Mouse (Mus musculus) liver, embryonic 13.5 days (tissue): ENCODE results near the gene BC029722. TPM values are rescaled to one million over a fixed set of nuclear protein-coding genes. Genes with fewer than 3 reads are reported as not detected.

Source experiments
- ATAC-seq: fragments of 200-750 bp; cut with Nextera tagmentation; 2 replicates; pipeline ENCODE4 v1.8.0; 2017; ENCODE audit warnings: low read depth, mild to moderate bottlenecking, moderate number of reproducible peaks, moderate library complexity
- DNase-seq: peaks from one replicate; pipeline ENCODE4 v3.0.0; 2022
- H3K27ac ChIP-seq: fragments of 300-500 bp; sonication (generic); 2 replicates; pipeline ENCODE4 v1.5.1; 2015; ENCODE audit warnings: moderate library complexity, mild to moderate bottlenecking, inconsistent platforms
- H3K27me3 ChIP-seq: fragments of 300-500 bp; sonication (generic); 2 replicates; pipeline ENCODE4 v1.6.1; 2015; ENCODE audit warnings: mild to moderate bottlenecking, inconsistent platforms
- H3K36me3 ChIP-seq: fragments of 300-500 bp; sonication (generic); 2 replicates; pipeline ENCODE4 v1.6.1; 2015; ENCODE audit warnings: mild to moderate bottlenecking, inconsistent platforms
- H3K4me1 ChIP-seq: fragments of 300-500 bp; sonication (generic); replicated peaks from 2 replicates; pipeline ENCODE4 v1.6.1; 2015; ENCODE audit warnings: inconsistent platforms
- H3K4me2 ChIP-seq: fragments of 300-500 bp; sonication (generic); 2 replicates; pipeline ENCODE4 v1.6.1; 2015; ENCODE audit warnings: inconsistent platforms, mild to moderate bottlenecking, moderate library complexity
- H3K4me3 ChIP-seq: fragments of 300-500 bp; sonication (generic); replicated peaks from 2 replicates; pipeline ENCODE4 v1.5.1; 2015; ENCODE audit warnings: mild to moderate bottlenecking, inconsistent platforms
- H3K9ac ChIP-seq: fragments of 300-500 bp; sonication (generic); 2 replicates; pipeline ENCODE4 v1.6.1; 2015; ENCODE audit warnings: mild to moderate bottlenecking, inconsistent platforms
- H3K9me3 ChIP-seq: fragments of 300-500 bp; sonication (generic); replicated peaks from 2 replicates; pipeline ENCODE4 v1.6.1; 2016; ENCODE audit warnings: inconsistent platforms
- WGBS: fragments of 180-500 bp; shearing (Covaris S2); methylation state at CpG from one replicate; pipeline ENCODE4 v1.1.7; 2015; ENCODE audit not compliant: insufficient replicate concordance; 5-methylcytosine and 5-hydroxymethylcytosine counted together
- polyA plus RNA-seq: library from polyadenylated mRNA; unstranded; fragments of >200 nt; fragmentation: Nextera tagmentation; extraction: Ambion mirVana; gene quantifications from 2 replicates; pipeline ENCODE4 v1.2.1, GENCODE M21; 2015

The BC029722 gene
- polyA plus RNA-seq, 1 experiment from 2014 or later, result 5.7 TPM

DNA sequence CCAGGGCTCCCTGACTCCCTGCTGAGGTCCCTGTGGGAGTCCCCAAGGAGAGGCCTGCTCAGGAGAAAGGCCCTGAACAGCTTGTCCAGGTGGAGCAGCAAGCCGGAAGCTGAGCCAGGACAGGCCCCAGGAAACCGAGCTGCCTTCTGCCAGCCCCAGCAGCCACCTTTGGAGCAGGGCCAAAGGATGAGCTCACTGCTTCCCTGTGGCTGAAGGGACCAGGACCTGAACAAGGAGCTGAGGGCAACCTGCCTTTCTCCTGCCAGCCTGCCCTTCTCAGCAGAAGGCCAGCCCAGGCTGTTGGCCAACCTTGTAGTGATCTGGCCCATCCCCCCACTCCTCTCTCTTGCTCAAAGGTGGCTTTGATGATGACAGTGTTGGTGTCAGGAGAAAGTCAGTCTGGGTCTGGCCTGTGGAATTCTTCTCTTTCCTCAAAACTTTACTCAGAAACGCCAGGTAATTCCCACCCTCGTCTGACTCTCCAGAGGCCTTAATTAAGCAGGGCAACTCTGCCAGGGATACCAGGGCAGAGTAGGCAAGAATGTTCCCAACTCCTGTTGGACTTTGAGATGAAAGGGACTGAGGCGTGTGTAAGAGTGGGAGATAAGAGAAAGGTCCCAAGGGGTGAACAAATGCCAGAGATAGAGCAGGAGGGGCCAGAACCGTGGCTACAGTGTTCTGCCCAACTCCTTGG, 13.8 kb downstream of the BC029722 start:
- Histone ChIP-seq H3K36me3 (no peaks in the 10 kb centered on the region), H3K9me3 (no peaks in the 10 kb centered on the region), H3K4me1 (no peaks in the 10 kb centered on the region), H3K27me3 (0 out of 2 replicates have a peak, but pooled peaks cover 2% of the 10 kb centered on the region), H3K9ac (no peak overlapping the region), H3K27ac (no peak overlapping the region), H3K4me3 (no peak overlapping the region), H3K4me2 (no peak overlapping the region)
- DNase-seq (no peak), ATAC-seq (no peak)
- 38% methylated on average over 6 of the region's 6 CpGs for WGBS

DNA sequence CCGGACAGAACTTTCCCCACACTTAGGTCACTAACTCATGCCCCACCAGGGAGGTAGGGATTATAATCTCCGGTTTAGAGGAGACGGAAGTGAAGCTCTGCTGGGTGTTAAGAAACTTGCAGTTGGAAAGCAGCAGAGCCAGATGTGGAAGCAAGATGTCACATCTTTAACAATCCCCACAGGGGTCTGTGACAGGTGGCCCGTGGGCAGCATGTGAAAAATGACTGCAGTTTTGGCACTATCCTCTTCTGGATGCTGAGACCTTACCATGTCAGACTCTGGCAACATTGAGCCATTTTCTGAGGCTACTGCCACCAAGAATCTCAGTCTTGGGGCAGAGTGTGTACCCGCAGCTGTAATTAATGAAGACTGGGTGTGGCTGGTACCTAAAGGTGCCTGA, 15.2 kb downstream of the BC029722 start:
- H3K27me3 ChIP-seq, result 0 out of 2 replicates have a peak, but pooled peaks cover 6% of the 10 kb centered on the region
- no peaks in the 10 kb centered on the region for H3K4me1 ChIP-seq
- no peaks in the 10 kb centered on the region for H3K36me3 ChIP-seq
- H3K4me3 ChIP-seq, result no peak overlapping the region
- H3K9me3 ChIP-seq, result no peaks in the 10 kb centered on the region
- no peak overlapping the region for H3K9ac ChIP-seq
- no peak overlapping the region for H3K4me2 ChIP-seq
- DNase-seq, result no peak
- no peak for ATAC-seq
- WGBS, result 42% methylated on average over 5 of the region's 5 CpGs
- H3K27ac ChIP-seq, result no peak overlapping the region

DNA sequence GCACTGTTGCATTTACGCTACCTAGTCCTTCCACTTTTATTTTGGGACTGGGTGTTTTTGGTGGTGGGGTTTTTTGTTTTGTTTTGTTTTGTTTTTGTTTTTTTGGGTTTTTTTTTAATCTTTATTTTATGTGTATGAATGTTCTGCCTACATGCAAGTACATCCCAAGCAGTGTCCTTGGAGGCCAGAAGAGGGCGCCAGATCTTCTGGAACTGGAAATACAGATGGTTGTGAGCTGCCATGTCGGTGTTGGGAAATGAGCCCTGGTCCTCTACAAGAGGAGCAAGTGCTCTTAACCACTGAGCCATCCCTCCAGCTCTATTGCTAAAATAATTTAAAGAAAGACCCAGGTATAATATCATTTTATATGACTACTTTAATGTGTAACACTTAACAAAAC, 16.5 kb downstream of the BC029722 start:
- 38% methylated on average over 3 of the region's 3 CpGs for WGBS
- H3K36me3 ChIP-seq, result no peaks in the 10 kb centered on the region
- H3K27me3 ChIP-seq, result peaks cover 13% of the 10 kb centered on the region; the same call in 1 of the 2 replicates
- no peaks in the 10 kb centered on the region for H3K9me3 ChIP-seq
- H3K4me3 ChIP-seq, result no peak overlapping the region
- H3K9ac ChIP-seq, result no peak overlapping the region
- H3K4me1 ChIP-seq, result no peaks in the 10 kb centered on the region
- H3K4me2 ChIP-seq, result no peak overlapping the region
- ATAC-seq (no peak), DNase-seq (peak; percentile 23)
- no peak overlapping the region for H3K27ac ChIP-seq

DNA sequence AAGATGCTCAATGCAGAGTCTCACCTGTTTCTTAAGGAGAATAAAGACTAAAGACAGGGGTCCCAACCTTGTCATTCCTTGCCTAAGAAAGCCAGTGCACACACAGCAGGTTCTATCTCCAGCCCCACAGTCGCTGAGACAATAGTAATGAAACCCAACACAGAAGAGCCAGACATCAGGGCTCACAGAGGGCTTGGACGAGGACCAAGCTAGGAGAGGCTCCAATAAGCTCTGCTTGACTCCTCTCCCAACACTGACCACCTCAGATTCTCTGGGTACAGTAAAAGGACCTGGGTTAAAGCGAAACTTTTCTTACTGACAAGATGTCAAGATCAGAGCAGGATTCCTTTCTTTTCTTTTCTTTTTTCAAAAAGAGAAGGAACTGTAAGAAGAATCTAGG, 20.6 kb downstream of the BC029722 start:
- Histone ChIP-seq H3K4me1 (no peaks in the 10 kb centered on the region), H3K4me3 (no peak overlapping the region), H3K36me3 (no peaks in the 10 kb centered on the region), H3K9me3 (no peaks in the 10 kb centered on the region), H3K9ac (no peak overlapping the region), H3K27me3 (peaks cover 15% of the 10 kb centered on the region; the same call in 1 of the 2 replicates), H3K4me2 (no peak overlapping the region), H3K27ac (no peak overlapping the region)
- WGBS, result 30% methylated on average over 3 of the region's 3 CpGs
- no peak for ATAC-seq
- no peak for DNase-seq

DNA sequence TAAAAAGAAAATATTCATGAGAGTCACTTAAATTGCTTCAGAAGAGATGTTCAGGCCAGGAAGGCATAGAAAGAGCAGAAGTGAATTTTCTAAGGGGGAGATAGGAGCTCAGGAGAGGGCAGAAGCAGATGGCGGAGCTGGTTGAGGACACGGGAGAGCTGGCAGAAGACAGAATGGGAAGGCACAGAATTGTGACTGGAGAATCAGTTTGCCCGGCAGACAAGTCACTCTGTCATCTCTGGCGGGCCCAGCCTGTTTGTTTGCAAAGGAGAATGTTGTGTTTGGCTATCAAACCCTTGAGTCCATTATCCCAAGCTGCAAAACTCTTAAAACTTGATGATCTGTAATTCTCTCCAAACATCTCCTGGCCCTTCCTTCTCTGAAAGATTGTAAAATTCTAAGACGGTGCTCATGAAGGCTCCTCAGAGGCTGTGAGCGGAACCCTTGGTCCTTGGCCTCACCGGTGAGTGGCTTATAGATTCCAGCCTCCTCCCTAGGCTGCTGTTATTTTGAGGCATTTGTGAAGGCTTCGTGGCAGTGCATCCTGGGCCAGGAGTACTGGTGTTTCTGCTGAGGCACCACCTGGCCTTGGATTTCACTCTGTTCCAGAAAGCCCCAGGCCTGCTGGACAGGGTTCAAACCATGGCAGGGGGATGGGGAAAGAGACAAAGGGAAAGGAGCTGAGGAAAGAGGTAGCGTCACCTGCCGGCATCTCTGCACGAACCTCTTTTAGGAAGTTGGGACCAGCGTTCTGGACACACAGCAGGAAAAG, 24.4 kb downstream of the BC029722 start:
- peaks cover 14% of the 10 kb centered on the region; the same call in 1 of the 2 replicates for H3K27me3 ChIP-seq
- no peak overlapping the region for H3K4me3 ChIP-seq
- no peak for DNase-seq
- H3K36me3 ChIP-seq, result no peaks in the 10 kb centered on the region
- H3K9ac ChIP-seq, result no peak overlapping the region
- H3K27ac ChIP-seq, result no peak overlapping the region
- H3K4me1 ChIP-seq, result no peaks in the 10 kb centered on the region
- H3K4me2 ChIP-seq, result no peak overlapping the region
- ATAC-seq, result no peak
- WGBS, result 68% methylated on average over 12 of the region's 12 CpGs
- H3K9me3 ChIP-seq, result no peaks in the 10 kb centered on the region

DNA sequence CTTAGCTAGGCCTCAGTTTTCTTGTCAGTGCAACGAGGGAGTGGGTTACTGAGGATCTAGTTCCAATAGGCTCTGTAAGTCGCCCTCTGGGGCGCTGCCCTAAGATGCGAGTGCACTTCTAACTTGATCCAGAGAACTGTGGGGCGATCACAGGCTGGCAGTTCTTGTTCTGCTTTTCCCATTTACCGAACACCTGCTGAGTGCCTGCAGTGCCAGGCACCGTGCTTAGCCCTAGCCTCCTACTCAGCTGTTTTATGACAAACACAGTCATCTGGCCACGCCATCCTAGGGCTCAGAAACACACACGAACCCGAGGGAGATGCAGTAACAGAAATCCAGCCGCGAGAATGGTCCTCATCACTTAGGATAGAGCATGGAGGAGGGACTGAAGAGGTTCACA, 26.3 kb downstream of the BC029722 start:
- no peaks in the 10 kb centered on the region for H3K9me3 ChIP-seq
- DNase-seq, result no peak
- no peak overlapping the region for H3K4me2 ChIP-seq

DNA sequence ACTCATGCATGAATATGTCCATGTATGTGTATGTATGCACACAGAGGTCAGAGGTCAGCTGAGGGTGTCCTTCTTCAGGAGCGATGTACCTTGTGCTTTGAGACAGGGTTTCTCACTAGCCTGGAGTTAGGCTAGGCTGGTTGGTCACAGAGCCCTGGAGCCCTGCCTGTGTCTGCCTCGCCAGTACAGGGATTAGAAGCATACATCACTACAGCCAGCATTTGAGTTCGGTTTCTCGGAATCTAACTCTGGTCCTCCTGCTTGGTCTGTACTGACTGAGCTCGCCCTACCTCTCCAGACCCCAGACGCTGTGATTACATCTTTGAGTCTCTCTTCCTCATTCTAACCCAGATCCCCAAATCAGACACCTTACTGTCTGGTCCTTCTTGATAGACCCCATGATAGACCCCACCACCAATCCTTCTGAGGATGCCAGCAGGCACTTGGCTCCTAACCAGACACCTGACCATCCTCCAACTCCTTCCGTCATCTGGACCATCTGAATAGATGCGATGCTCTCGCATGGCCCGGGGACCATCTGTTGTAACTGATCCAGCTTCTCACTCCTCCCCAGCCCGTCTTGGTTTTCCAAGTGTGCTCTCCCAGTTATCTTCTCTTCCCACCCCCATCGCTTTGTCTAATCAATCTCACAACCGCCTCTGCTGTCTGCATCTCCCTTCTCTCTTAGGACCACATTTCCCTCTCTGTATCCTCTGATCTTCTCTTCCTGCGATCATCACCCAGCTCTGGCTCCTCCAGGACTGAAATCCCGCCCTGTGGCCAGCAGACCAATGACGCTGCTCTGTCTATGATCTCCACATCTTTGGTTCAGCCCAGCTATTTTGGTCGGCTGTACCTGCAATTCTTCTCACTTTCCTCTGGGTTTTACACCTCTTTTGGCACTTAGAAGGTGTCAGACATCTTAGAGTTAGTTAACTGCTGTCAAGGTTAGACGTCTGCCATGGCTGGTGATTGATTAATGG, 31.0 kb downstream of the BC029722 start:
- Histone ChIP-seq H3K27me3 (peaks cover 15% of the 10 kb centered on the region; the same call in 1 of the 2 replicates), H3K4me3 (no peak overlapping the region), H3K27ac (no peak overlapping the region), H3K4me1 (no peaks in the 10 kb centered on the region), H3K4me2 (no peak overlapping the region), H3K9me3 (no peaks in the 10 kb centered on the region), H3K36me3 (no peaks in the 10 kb centered on the region), H3K9ac (no peak overlapping the region)
- 47% methylated on average over 18 of the region's 18 CpGs for WGBS
- ATAC-seq (no peak), DNase-seq (no peak)

More for the DNA sequence above, 26.3 kb downstream of the BC029722 start:
- Histone ChIP-seq H3K4me3 (no peak overlapping the region), H3K4me1 (no peaks in the 10 kb centered on the region), H3K27ac (no peak overlapping the region), H3K9ac (no peak overlapping the region), H3K36me3 (no peaks in the 10 kb centered on the region), H3K27me3 (peaks cover 11% of the 10 kb centered on the region; the same call in 1 of the 2 replicates)
- no peak for ATAC-seq
- 40% methylated on average over 12 of the region's 12 CpGs for WGBS

DNA sequence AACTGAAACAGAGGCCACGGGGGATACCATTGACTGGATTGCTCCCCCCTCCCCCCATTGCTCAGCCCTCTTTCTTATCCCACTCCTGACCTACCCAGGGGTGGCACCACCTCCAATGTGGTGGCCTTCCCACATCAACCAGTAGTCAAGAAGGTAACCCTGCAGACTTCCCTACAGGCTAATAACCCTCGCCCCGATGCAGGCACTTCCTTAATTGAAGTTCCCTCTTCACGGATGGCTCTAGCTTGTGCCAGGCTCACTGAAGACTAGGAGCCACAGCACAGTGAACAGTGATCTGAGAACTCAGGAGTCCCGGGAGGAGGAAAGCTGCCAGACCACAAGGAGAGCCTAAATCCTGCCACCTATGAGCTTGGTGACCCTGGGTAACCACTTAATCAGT, 32.3 kb downstream of the BC029722 start:
- Histone ChIP-seq H3K27ac (no peak overlapping the region), H3K9me3 (no peaks in the 10 kb centered on the region), H3K4me1 (no peaks in the 10 kb centered on the region), H3K4me3 (no peak overlapping the region), H3K27me3 (peaks cover 15% of the 10 kb centered on the region; the same call in 1 of the 2 replicates), H3K9ac (no peak overlapping the region), H3K36me3 (no peaks in the 10 kb centered on the region), H3K4me2 (no peak overlapping the region)
- WGBS, result 29% methylated on average over 5 of the region's 5 CpGs
- ATAC-seq, result no peak
- DNase-seq, result no peak

DNA sequence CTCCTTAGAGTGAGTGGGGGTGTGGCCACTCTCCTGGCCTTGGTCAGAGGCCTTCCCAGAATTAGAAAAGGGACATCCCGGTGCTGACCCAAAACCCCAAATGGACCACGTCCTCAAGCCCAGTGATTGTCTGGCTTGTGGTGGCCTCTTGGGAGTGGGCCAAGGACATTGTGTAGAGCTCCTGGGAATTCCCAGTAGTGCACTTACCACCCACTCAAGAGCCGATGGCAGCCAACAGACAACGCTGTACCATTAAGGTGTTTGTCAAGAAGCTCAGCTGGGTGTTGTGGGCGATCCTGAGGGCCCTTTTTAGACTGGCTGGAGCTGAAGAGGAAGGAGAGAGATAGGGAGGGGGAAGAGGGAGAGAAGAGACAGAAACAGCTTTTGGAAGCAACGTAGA, 34.7 kb downstream of the BC029722 start:
- Histone ChIP-seq H3K27me3 (peaks cover 22% of the 10 kb centered on the region), H3K4me2 (no peak overlapping the region), H3K4me1 (no peaks in the 10 kb centered on the region), H3K4me3 (no peak overlapping the region), H3K36me3 (no peaks in the 10 kb centered on the region), H3K9ac (no peak overlapping the region), H3K27ac (no peak overlapping the region), H3K9me3 (no peaks in the 10 kb centered on the region)
- ATAC-seq, result no peak
- WGBS, result 69% methylated on average over 6 of the region's 6 CpGs
- no peak for DNase-seq

DNA sequence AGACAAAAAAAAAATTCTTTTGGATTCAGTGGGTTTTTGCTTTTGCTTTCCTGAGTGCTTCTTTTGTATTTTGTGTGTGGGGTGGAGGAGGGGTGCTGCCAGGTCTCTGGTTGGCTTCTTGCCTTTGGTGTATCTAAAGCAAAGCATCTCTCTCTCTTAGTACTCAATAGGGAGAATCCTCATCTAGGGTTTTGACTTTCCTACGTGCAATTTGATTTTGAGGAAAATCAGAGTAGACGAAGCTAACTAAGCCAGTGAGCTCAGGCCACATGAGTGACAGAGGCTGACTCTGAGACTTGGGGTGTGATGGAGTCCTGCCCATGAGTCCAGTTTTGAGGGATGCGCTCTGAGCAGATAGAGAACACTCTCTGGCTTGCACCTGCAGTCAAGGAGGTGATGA, 39.7 kb downstream of the BC029722 start:
- 59% methylated on average over 3 of the region's 3 CpGs for WGBS
- ATAC-seq, result no peak

DNA sequence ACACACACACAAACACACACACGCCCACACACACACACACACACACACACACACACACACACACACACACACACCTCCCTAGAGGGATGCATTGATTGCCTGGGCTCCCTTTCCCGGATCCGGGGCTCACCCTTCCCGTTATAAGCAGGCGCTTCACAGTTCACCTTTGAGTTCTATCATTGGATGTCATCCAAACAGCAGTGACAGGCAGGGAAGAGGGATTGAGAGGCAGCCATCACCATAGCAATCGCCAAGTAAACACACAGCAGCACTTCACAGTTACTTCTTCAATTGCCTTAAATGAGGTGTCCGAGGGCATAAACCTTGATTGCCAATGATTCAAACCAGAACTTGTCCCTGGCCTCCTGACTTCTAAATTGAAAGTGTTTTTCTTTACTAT, 40.2 kb downstream of the BC029722 start:
- peaks cover 53% of the 10 kb centered on the region for H3K27me3 ChIP-seq
- DNase-seq (no peak), ATAC-seq (no peak)
- no peak overlapping the region for H3K4me2 ChIP-seq
- WGBS, result 52% methylated on average over 7 of the region's 7 CpGs
- H3K9ac ChIP-seq, result no peak overlapping the region
- H3K9me3 ChIP-seq, result no peaks in the 10 kb centered on the region
- no peak overlapping the region for H3K4me3 ChIP-seq
- no peaks in the 10 kb centered on the region for H3K36me3 ChIP-seq
- peaks cover 8% of the 10 kb centered on the region; the same call in 1 of the 2 replicates for H3K4me1 ChIP-seq
- H3K27ac ChIP-seq, result no peak overlapping the region

More for the DNA sequence above, 39.7 kb downstream of the BC029722 start:
- DNase-seq, result no peak
- Histone ChIP-seq H3K27me3 (peaks cover 48% of the 10 kb centered on the region), H3K27ac (no peak overlapping the region), H3K9me3 (no peaks in the 10 kb centered on the region), H3K9ac (no peak overlapping the region), H3K4me1 (peaks cover 8% of the 10 kb centered on the region; the same call in 1 of the 2 replicates), H3K4me3 (no peak overlapping the region), H3K4me2 (no peak overlapping the region), H3K36me3 (no peaks in the 10 kb centered on the region)
